Mouse (Mus musculus): Measurements from ENCODE around the gene Inca1. TPM values are rescaled to one million over a fixed set of nuclear protein-coding genes. Genes with fewer than 3 reads are reported as not detected.

Inca1 gene
- polyA plus RNA-seq, 1 experiment from 2014 or later, result 0.95 TPM

DNA sequence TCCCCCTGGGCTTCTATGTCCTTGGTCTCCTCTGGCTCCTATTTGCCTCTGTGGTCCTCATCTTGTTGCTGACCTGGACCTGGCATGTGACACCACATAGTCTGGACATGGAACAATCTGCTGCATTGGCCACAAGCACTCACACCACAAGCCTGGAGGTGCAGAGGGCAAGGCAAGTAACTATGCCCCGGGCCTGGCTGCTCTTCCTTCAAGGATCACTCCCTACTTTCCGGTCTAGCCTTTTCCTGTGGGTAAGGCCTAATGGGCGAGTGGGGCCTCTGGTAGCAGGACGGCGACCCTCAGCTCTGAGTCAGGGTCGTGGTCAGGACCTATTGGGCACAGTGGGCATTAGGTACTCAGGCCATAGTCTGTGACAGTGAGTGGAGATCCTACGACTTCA is 58.7 kb downstream of the Inca1 start:
- Histone ChIP-seq H3K27me3 (ENCODE audit: control insufficient read depth, insufficient read depth, low read length) (no peaks in the 10 kb centered on the region), H3K4me3 (replicated peaks; ENCODE audit: low read depth, low read length) (no peak overlapping the region), H3K36me3 (ENCODE audit: control insufficient read depth, insufficient read depth, low read length) (peaks cover 12% of the 10 kb centered on the region), H3K4me1 (ENCODE audit: control insufficient read depth, insufficient read depth, low read length) (peaks cover 11% of the 10 kb centered on the region), H3K4me2 (ENCODE audit: low read length) (no peak overlapping the region), H3K27ac (replicated peaks; ENCODE audit: low read depth, low read length) (no peak overlapping the region), H3K9ac (replicated peaks; ENCODE audit: low read length) (no peak overlapping the region), H3K9me3 (ENCODE audit: control insufficient read depth, low read length) (no peaks in the 10 kb centered on the region)
- ATAC-seq (ENCODE audit: low FRiP score, low TSS enrichment), result no peak
- DNase-seq, result no peak
- WGBS, result 87% methylated on average over 7 of the region's 7 CpGs

GRCm38 (mm10) chr11:70639976-70640375 is 60.0 kb downstream of the Inca1 start:
- WGBS, result 91% methylated on average over 8 of the region's 8 CpGs
- H3K9ac ChIP-seq (replicated peaks; ENCODE audit: low read length), result no peak overlapping the region
- H3K36me3 ChIP-seq (ENCODE audit: control insufficient read depth, insufficient read depth, low read length), result peaks cover 12% of the 10 kb centered on the region
- H3K27ac ChIP-seq (replicated peaks; ENCODE audit: low read depth, low read length), result no peak overlapping the region
- no peaks in the 10 kb centered on the region for H3K27me3 ChIP-seq (ENCODE audit: control insufficient read depth, insufficient read depth, low read length)
- no peak overlapping the region for H3K4me2 ChIP-seq (ENCODE audit: low read length)
- no peaks in the 10 kb centered on the region for H3K9me3 ChIP-seq (ENCODE audit: control insufficient read depth, low read length)
- no peaks in the 10 kb centered on the region for H3K4me1 ChIP-seq (ENCODE audit: control insufficient read depth, insufficient read depth, low read length)
- ATAC-seq (ENCODE audit: low FRiP score, low TSS enrichment) (no peak), DNase-seq (no peak)
- no peak overlapping the region for H3K4me3 ChIP-seq (replicated peaks; ENCODE audit: low read depth, low read length)

DNA sequence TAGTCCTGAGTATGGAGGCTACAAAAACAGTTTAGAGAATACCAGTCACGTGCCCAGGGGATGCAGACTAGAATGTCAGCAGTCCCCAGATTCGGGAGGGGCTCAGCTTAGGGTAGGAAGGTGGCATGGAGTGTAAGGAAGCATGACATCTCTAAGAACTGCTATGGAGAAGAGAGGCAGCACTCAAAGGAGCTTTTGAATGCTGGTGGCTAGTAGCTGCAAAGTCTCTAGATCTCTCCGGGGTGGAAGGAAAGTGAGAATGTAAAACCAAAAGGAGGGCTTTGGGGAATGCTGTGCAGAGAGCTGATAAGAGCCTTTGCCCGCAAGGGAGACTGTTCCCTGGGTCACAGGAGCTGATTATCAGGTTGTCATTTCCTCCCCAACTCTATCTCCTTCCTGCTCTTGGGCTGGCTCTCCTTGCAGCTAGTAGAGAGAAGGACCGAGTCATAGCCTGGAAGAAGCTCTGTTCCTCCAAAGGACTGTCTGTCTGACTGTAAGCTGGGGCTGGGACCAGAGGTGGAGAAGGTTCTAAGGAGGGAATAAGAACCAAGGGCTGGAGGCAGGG is 61.2 kb downstream of the Inca1 start, which contains the start of gene Gp1ba:
Gene Gp1ba (plus strand): TSS at position 409 of the 565 bp plus-strand sequence.
- WGBS, result 57% methylated on average over 5 of the region's 5 CpGs
- ATAC-seq (ENCODE audit: low FRiP score, low TSS enrichment), result no peak

More for the DNA sequence above, 61.2 kb downstream of the Inca1 start, which contains the start of gene Gp1ba:
- no peak within 1 kb of the TSS for H3K4me2 ChIP-seq (ENCODE audit: low read length)
- peaks cover 3% of the 10 kb centered on the region for H3K36me3 ChIP-seq (ENCODE audit: control insufficient read depth, insufficient read depth, low read length)
- H3K4me1 ChIP-seq (ENCODE audit: control insufficient read depth, insufficient read depth, low read length), result no peaks in the 10 kb centered on the region
- no peak for DNase-seq
- no peak within 1 kb of the TSS for H3K27ac ChIP-seq (replicated peaks; ENCODE audit: low read depth, low read length)
- no peaks in the 10 kb centered on the region for H3K27me3 ChIP-seq (ENCODE audit: control insufficient read depth, insufficient read depth, low read length)
- H3K9me3 ChIP-seq (ENCODE audit: control insufficient read depth, low read length), result no peaks in the 10 kb centered on the region
- no peak within 1 kb of the TSS for H3K4me3 ChIP-seq (replicated peaks; ENCODE audit: low read depth, low read length)
- no peak within 1 kb of the TSS for H3K9ac ChIP-seq (replicated peaks; ENCODE audit: low read length)

Small RNAs within 50 kb of the gene (microRNA-seq; reads per million reads assigned to microRNA genes)
- 0.44 reads per million for gene Mir6925

Other genes with a start within 250 kb of the Inca1 start
- gene Med11, start 248.2 kb downstream of the Inca1 start, polyA plus RNA-seq (2014; fragmentation: Nextera tagmentation; extraction: Ambion mirVana), result 42.9 and 51.5 TPM in 2 replicates
- gene Zmynd15, start 240.7 kb downstream of the Inca1 start, polyA plus RNA-seq (2014; fragmentation: Nextera tagmentation; extraction: Ambion mirVana), result 0.24 and 0.61 TPM in 2 replicates
- gene Cxcl16, start 240.2 kb downstream of the Inca1 start, polyA plus RNA-seq (2014; fragmentation: Nextera tagmentation; extraction: Ambion mirVana), result 0.50 and 2.1 TPM in 2 replicates
- 4.7 and 5.3 TPM in 2 replicates for gene Tm4sf5, start 194.9 kb downstream of the Inca1 start, polyA plus RNA-seq (2014; fragmentation: Nextera tagmentation; extraction: Ambion mirVana)
- not detected in 2 replicates for gene Vmo1, start 185.5 kb downstream of the Inca1 start, polyA plus RNA-seq (2014; fragmentation: Nextera tagmentation; extraction: Ambion mirVana)
- 0.42 and 0.64 TPM in 2 replicates for gene Gltpd2, start 181.0 kb downstream of the Inca1 start, polyA plus RNA-seq (2014; fragmentation: Nextera tagmentation; extraction: Ambion mirVana)
- gene Psmb6, start 174.8 kb downstream of the Inca1 start, polyA plus RNA-seq (2014; fragmentation: Nextera tagmentation; extraction: Ambion mirVana), result 744 and 849 TPM in 2 replicates
- not detected in 2 replicates for gene Gm40193, start 167.2 kb downstream of the Inca1 start, polyA plus RNA-seq (2014; fragmentation: Nextera tagmentation; extraction: Ambion mirVana)
- 8.5 and 9.2 TPM in 2 replicates for gene Pld2, start 160.1 kb downstream of the Inca1 start, polyA plus RNA-seq (2014; fragmentation: Nextera tagmentation; extraction: Ambion mirVana)
- gene Mink1, start 137.3 kb downstream of the Inca1 start, polyA plus RNA-seq (2014; fragmentation: Nextera tagmentation; extraction: Ambion mirVana), result 18.5 and 20.4 TPM in 2 replicates
- not detected in 2 replicates for gene 4930544D05Rik, start 84.3 kb downstream of the Inca1 start, polyA plus RNA-seq (2014; fragmentation: Nextera tagmentation; extraction: Ambion mirVana)
- not detected in 2 replicates for gene Chrne, start 80.9 kb downstream of the Inca1 start, polyA plus RNA-seq (2014; fragmentation: Nextera tagmentation; extraction: Ambion mirVana)
- 0.37 and 0.38 TPM in 2 replicates for gene Gp1ba, start 61.0 kb downstream of the Inca1 start, polyA plus RNA-seq (2014; fragmentation: Nextera tagmentation; extraction: Ambion mirVana)
- 95.9 and 104 TPM in 2 replicates for gene Rnf167, start 52.9 kb downstream of the Inca1 start, polyA plus RNA-seq (2014; fragmentation: Nextera tagmentation; extraction: Ambion mirVana)
- gene Slc25a11, start 52.7 kb downstream of the Inca1 start, polyA plus RNA-seq (2014; fragmentation: Nextera tagmentation; extraction: Ambion mirVana), result 158 and 171 TPM in 2 replicates
- 661 and 672 TPM in 2 replicates for gene Pfn1, start 45.5 kb downstream of the Inca1 start, polyA plus RNA-seq (2014; fragmentation: Nextera tagmentation; extraction: Ambion mirVana)
- 8.5 and 8.7 TPM in 2 replicates for gene Eno3, start 43.0 kb downstream of the Inca1 start, polyA plus RNA-seq (2014; fragmentation: Nextera tagmentation; extraction: Ambion mirVana)
- gene Spag7, start 30.7 kb downstream of the Inca1 start, polyA plus RNA-seq (2014; fragmentation: Nextera tagmentation; extraction: Ambion mirVana), result 101 and 132 TPM in 2 replicates
- 19.4 and 21.0 TPM in 2 replicates for gene Camta2, start 12.1 kb downstream of the Inca1 start, polyA plus RNA-seq (2014; fragmentation: Nextera tagmentation; extraction: Ambion mirVana)
- 4.0 and 6.6 TPM in 2 replicates for gene Kif1c, start 393 bp upstream of the Inca1 start, polyA plus RNA-seq (2014; fragmentation: Nextera tagmentation; extraction: Ambion mirVana)
- gene Zfp3, start 64.1 kb upstream of the Inca1 start, polyA plus RNA-seq (2014; fragmentation: Nextera tagmentation; extraction: Ambion mirVana), result 14.8 and 16.8 TPM in 2 replicates
- gene Scimp, start 112.4 kb upstream of the Inca1 start, polyA plus RNA-seq (2014; fragmentation: Nextera tagmentation; extraction: Ambion mirVana), result 0.39 TPM in 1 of 2 replicates, not detected in the other
- 69.9 and 77.0 TPM in 2 replicates for gene Rabep1, start 144.6 kb upstream of the Inca1 start, polyA plus RNA-seq (2014; fragmentation: Nextera tagmentation; extraction: Ambion mirVana)

Data from midbrain, embryonic 14.5 days (tissue).